Mouse (Mus musculus) brain, embryonic 14.5 days (tissue): ENCODE measurements at regions not wholly inside any gene's neighbourhood (a gene's known extent, or its start where the extent isn't known, plus 50 kb on each side); places are given as distances from the start of the nearest gene placed in this dataset.

ENCODE experiments used
- CTCF ChIP-seq: fragments of 200-500 bp; IDR thresholded peaks from 2 replicates; pipeline ENCODE4 v1.5.1; 2012; ENCODE audit warnings: inconsistent platforms, mild to moderate bottlenecking, moderate library complexity, borderline replicate concordance; ENCODE audit not compliant: insufficient read depth, insufficient read length; ENCODE audit errors: extremely low read depth
- POLR2A ChIP-seq: fragments of 200-500 bp; IDR thresholded peaks from 2 replicates; pipeline ENCODE4 v1.6.1; 2012; ENCODE audit warnings: mild to moderate bottlenecking, inconsistent platforms, borderline replicate concordance; ENCODE audit not compliant: poor library complexity, insufficient read depth, insufficient read length, severe bottlenecking; ENCODE audit errors: extremely low read depth

- TF ChIP-seq CTCF (peak; percentile 40; the same call in 1 of the 2 replicates), POLR2A (no peak)
Observed at GRCm38 (mm10) chr15:65701510-65701909, 686.8 kb upstream of the Gm21961 start.
